Mouse (Mus musculus): ENCODE results near the gene Frmd4b. TPM values are rescaled to one million over a fixed set of nuclear protein-coding genes. Genes with fewer than 3 reads are reported as not detected.

Frmd4b gene
- polyA plus RNA-seq, 1 experiment from 2014 or later = 16.9 TPM

DNA sequence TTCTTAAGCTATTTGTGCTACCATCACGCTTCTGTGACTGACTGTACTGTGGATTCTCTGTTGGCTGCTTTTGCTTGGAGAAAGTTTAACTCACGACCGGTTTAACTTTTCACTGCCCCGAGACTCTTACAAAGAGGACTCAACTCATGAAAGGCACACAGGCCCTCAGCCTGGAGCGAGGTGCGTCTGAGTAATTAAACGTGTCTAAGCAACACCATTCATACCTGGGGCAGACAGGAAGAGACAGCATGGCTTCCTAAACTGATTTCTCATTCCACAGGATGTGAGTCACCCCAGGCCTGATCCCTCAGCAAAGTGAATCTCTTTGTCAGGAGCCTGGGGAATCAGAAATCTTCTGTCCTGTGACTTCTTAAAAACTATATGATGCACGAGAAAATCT is 106.6 kb downstream of the Frmd4b start:
- no peaks in the 10 kb centered on the region for H3K27me3 ChIP-seq (replicated peaks; ENCODE audit: low read depth, poor library complexity, severe bottlenecking)
- no peaks in the 10 kb centered on the region for H3K36me3 ChIP-seq (replicated peaks)
- H3K27ac ChIP-seq (replicated peaks) = no peak overlapping the region
- H3K4me1 ChIP-seq = peaks cover 14% of the 10 kb centered on the region
- WGBS = 53% methylated on average over 8 of the region's 8 CpGs
- H3K4me3 ChIP-seq = no peak overlapping the region
- no peaks in the 10 kb centered on the region for H3K9me3 ChIP-seq
- no peak for DNase-seq (ENCODE audit: low spot score)

DNA sequence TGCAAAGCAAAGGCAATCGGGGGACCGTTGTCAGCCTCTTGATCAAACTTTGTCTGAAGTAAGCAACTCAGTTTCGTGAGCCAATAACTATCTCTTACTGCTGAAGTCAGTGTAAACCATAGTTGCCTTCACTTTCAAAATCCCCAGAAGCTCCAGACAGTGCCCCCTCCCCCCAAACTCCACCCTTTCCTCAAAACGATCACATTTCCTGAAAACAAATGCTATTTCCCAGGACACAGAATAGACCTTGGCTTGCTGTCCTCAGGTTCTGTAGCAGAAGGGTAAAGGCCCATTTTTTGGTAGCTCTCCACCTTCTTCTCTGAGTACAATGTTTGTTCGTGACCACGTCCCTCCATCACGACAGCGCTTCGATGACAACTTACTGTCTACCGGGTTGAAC is 107.9 kb downstream of the Frmd4b start:
- WGBS = 91% methylated on average over 10 of the region's 10 CpGs
- H3K4me1 ChIP-seq = peaks cover 10% of the 10 kb centered on the region; the same call in 1 of the 2 replicates
- H3K36me3 ChIP-seq (replicated peaks) = no peaks in the 10 kb centered on the region
- no peaks in the 10 kb centered on the region for H3K27me3 ChIP-seq (replicated peaks; ENCODE audit: low read depth, poor library complexity, severe bottlenecking)
- no peak overlapping the region for H3K27ac ChIP-seq (replicated peaks)
- H3K9me3 ChIP-seq = no peaks in the 10 kb centered on the region
- no peak overlapping the region for H3K4me3 ChIP-seq
- DNase-seq (ENCODE audit: low spot score) = no peak

DNA sequence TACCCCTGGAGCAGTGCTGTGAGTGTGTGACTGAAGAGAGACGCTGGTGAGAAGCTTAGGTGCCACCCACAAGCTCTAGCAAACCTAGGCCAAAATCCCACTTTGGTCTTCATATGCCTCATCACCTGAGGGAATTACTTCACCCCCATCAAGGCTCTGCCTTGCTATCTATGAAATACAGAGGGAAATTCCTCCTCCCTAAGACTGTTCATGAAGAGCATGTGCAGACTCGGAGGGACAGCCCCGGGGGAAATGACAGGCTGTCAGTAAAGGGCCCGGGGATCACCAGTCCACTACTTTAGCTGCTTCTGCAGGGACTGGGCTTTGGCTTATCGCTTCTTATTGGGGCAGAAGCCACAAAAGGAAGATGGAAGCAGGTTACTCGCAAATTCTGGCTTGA is 108.9 kb downstream of the Frmd4b start:
- Histone ChIP-seq H3K4me3 (no peak overlapping the region), H3K36me3 (replicated peaks) (no peaks in the 10 kb centered on the region), H3K4me1 (peaks cover 10% of the 10 kb centered on the region; the same call in 1 of the 2 replicates), H3K27ac (replicated peaks) (no peak overlapping the region), H3K9me3 (no peaks in the 10 kb centered on the region), H3K27me3 (replicated peaks; ENCODE audit: low read depth, poor library complexity, severe bottlenecking) (no peaks in the 10 kb centered on the region)
- 79% methylated on average over 6 of the region's 6 CpGs for WGBS
- no peak for DNase-seq (ENCODE audit: low spot score)

DNA sequence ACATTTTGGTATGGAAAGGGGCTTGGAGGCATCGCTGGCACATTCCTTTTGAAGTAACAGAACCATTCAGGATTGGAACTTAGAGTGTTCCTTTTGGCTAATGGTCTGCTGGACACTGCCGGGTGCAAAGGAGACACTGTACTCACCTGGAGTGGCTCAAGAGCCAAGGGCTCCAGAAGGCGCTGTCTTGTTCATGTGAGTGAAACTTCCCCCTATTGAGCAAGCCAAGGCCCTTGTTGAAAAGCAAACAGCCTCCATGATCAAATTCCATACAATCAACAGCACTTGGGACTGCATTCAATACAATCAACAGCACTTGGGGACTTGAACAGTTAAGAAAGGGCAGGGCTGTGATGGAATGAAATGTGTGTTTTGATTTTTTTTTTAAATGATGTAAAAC is 109.4 kb downstream of the Frmd4b start:
- Histone ChIP-seq H3K27me3 (replicated peaks; ENCODE audit: low read depth, poor library complexity, severe bottlenecking) (no peaks in the 10 kb centered on the region), H3K36me3 (replicated peaks) (no peaks in the 10 kb centered on the region), H3K9me3 (no peaks in the 10 kb centered on the region), H3K4me1 (peaks cover 14% of the 10 kb centered on the region; the same call in 1 of the 2 replicates), H3K4me3 (no peak overlapping the region), H3K27ac (replicated peaks) (no peak overlapping the region)
- 90% methylated on average over 3 of the region's 3 CpGs for WGBS
- DNase-seq (ENCODE audit: low spot score) = no peak

DNA sequence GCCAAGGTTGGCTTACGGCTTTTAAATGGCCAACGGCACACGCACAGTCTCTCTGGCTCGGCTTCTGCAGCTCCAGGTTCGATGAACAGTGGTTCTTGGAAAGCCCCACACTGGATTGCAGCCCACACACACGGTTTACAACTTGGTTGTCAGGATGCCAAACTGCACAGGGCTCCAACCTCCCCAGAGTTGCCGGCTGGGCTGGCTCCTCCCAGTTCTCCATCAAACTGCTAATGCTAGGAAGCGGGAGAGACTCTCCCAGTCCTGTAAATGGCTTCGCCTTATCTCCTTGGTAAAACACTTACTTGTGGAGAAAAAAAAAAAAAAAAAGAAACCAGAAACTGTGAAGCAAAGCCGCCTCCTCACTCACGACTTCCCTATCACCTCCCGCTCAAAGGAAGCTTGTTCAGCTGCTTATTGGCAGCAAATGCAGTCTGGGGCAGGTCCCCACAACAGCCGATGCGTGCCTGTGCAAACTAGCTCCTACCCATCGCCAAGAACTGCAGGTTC is 111.1 kb downstream of the Frmd4b start:
- Histone ChIP-seq H3K4me1 (peaks cover 14% of the 10 kb centered on the region; the same call in 1 of the 2 replicates), H3K27ac (replicated peaks) (no peak overlapping the region), H3K36me3 (replicated peaks) (no peaks in the 10 kb centered on the region), H3K27me3 (replicated peaks; ENCODE audit: low read depth, poor library complexity, severe bottlenecking) (no peaks in the 10 kb centered on the region), H3K4me3 (no peak overlapping the region), H3K9me3 (no peaks in the 10 kb centered on the region)
- no peak for DNase-seq (ENCODE audit: low spot score)
- 73% methylated on average over 15 of the region's 15 CpGs for WGBS

DNA sequence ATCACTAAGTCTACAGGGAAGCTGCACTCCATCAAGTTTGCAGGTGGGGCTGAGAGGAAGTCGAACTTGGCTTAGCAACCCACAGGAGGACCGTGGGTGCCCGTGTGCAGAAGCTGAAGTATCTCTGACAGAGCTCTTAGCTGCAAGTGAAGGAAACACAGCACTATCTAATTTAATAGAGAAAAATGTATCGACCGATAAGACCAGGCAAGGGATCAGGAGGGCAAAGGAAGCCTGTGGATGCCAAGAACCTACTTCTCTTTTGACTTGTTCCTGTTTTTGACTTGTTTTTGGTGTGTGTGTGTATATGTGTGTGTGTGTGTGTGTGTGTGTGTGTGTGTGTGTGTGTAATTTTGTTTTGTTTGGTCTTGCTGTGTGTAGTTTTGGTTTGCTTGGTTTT is 112.7 kb downstream of the Frmd4b start:
- Histone ChIP-seq H3K4me3 (no peak overlapping the region), H3K4me1 (peaks cover 10% of the 10 kb centered on the region; the same call in 1 of the 2 replicates), H3K9me3 (no peaks in the 10 kb centered on the region), H3K27ac (replicated peaks) (no peak overlapping the region), H3K36me3 (replicated peaks) (no peaks in the 10 kb centered on the region), H3K27me3 (replicated peaks; ENCODE audit: low read depth, poor library complexity, severe bottlenecking) (no peaks in the 10 kb centered on the region)
- WGBS = 89% methylated on average over 5 of the region's 5 CpGs
- DNase-seq (ENCODE audit: low spot score) = no peak

DNA sequence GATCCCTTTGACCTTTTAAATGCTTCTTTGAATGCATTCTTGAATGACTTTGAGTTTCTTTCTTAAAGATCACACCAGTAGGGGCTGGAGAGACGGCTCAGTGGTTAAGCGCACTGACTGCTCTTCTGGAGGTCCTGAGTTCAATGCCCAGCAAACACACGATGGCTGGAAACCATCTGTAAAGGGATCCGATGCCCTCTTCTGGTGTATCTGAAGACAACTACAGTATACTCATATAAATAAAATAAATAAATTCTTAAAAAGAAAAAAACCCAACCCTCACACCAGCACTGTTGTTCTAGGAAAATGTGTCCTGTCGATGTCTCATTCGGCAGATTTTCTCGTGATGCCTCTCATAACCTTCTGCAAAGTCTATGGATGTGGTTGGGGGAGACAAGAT is 116.3 kb downstream of the Frmd4b start:
- Histone ChIP-seq H3K27ac (replicated peaks) (no peak overlapping the region), H3K4me3 (no peak overlapping the region), H3K36me3 (replicated peaks) (no peaks in the 10 kb centered on the region), H3K27me3 (replicated peaks; ENCODE audit: low read depth, poor library complexity, severe bottlenecking) (no peaks in the 10 kb centered on the region), H3K9me3 (no peaks in the 10 kb centered on the region), H3K4me1 (0 out of 2 replicates have a peak, but pooled peaks cover 4% of the 10 kb centered on the region)
- DNase-seq (ENCODE audit: low spot score) = no peak
- WGBS = 89% methylated on average over 7 of the region's 7 CpGs

DNA sequence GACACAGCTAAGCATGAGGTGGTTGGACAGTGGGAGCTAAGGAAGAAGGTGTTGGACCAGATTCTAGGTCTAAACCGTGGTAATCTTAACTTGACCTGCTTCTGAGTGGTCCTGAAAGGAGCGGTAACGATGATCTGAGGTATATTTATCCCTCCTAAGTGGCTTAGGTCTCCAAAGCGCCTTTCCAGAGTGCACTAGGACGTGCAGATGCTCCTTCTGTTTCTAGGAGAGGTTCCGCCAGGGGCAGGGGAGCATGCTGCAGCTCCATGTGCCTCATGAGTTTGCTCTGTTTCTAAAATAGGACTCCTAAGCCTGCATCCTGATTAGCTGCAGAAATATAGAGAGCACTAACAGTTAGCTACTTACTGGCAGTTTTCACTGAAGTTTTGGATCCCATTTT is 117.1 kb downstream of the Frmd4b start:
- WGBS = 83% methylated on average over 6 of the region's 6 CpGs
- Histone ChIP-seq H3K36me3 (replicated peaks) (no peaks in the 10 kb centered on the region), H3K27me3 (replicated peaks; ENCODE audit: low read depth, poor library complexity, severe bottlenecking) (no peaks in the 10 kb centered on the region)

DNA sequence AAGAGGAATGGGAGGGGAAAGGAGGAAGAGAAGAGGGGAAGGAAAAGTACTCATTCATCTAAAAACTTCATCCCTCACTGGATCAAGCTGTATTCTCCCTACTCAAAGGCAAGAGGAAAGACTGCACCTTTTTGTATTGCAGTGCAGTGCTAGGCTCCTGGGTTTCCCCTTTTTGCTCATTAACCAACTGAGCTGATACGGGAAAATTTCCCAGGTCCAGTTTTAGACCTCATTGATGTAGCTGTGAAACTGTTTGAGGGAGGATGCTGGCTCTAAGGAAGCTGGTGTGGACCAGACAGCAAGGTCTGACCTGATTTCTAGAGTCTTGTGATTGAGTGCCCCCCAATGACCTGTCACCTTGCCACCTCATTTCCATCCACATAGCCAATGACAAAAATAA is 121.3 kb downstream of the Frmd4b start:
- Histone ChIP-seq H3K36me3 (replicated peaks) (no peaks in the 10 kb centered on the region), H3K4me1 (no peaks in the 10 kb centered on the region; the same call in 1 of the 2 replicates), H3K4me3 (no peak overlapping the region), H3K27me3 (replicated peaks; ENCODE audit: low read depth, poor library complexity, severe bottlenecking) (no peaks in the 10 kb centered on the region), H3K27ac (replicated peaks) (no peak overlapping the region), H3K9me3 (no peaks in the 10 kb centered on the region)
- WGBS = 85% methylated on average over 1 of the region's 1 CpGs
- no peak for DNase-seq (ENCODE audit: low spot score)

More for the DNA sequence above, 117.1 kb downstream of the Frmd4b start:
- Histone ChIP-seq H3K9me3 (no peaks in the 10 kb centered on the region), H3K4me1 (peaks cover 4% of the 10 kb centered on the region; the same call in 1 of the 2 replicates), H3K4me3 (no peak overlapping the region), H3K27ac (replicated peaks) (no peak overlapping the region)
- no peak for DNase-seq (ENCODE audit: low spot score)

DNA sequence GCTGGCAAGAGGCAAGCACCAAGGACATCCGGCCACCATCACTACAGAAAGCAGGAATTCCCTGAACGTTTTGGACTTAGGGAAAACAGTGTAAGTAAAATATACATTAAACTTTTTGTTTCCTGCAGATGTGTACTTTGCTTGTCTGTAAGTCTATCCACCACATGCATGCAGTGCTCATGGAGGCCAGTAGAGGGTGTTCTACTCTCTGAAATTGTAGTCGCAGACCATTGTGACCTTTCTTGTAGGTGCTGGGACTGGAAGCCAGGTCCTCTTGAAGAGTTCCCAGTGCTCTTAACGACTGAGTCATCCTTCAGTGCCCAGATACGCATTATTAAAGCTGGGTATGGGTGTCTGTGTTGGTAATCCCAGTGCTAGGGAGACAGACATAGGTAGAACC is 126.3 kb downstream of the Frmd4b start:
- H3K4me1 ChIP-seq = peaks cover 25% of the 10 kb centered on the region
- no peak overlapping the region for H3K27ac ChIP-seq (replicated peaks)
- no peak for DNase-seq (ENCODE audit: low spot score)
- 84% methylated on average over 5 of the region's 5 CpGs for WGBS
- H3K9me3 ChIP-seq = no peaks in the 10 kb centered on the region
- no peak overlapping the region for H3K4me3 ChIP-seq
- H3K36me3 ChIP-seq (replicated peaks) = no peaks in the 10 kb centered on the region
- H3K27me3 ChIP-seq (replicated peaks; ENCODE audit: low read depth, poor library complexity, severe bottlenecking) = peaks cover 38% of the 10 kb centered on the region

DNA sequence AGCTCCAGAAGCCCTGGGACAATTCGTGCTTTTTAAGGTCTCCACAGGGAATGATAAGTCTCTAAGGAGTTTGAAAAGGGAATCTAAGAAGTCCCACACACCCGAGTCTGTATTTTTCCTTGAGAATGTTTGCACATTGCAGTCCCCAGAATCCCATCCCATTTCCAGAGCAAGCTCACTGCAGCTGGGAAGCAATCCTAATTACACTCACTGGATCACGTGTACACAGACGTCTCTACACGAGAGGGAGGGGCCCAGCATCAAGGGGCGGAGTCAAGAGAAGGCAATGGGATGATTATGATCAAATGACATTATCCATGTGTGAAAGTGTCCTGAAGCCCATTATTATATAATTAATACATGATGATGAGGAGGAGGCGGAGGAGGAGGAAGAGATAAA is 128.5 kb downstream of the Frmd4b start:
- Histone ChIP-seq H3K4me1 (peaks cover 25% of the 10 kb centered on the region), H3K4me3 (no peak overlapping the region), H3K27ac (replicated peaks) (no peak overlapping the region), H3K36me3 (replicated peaks) (no peaks in the 10 kb centered on the region), H3K27me3 (replicated peaks; ENCODE audit: low read depth, poor library complexity, severe bottlenecking) (peaks cover 57% of the 10 kb centered on the region), H3K9me3 (no peaks in the 10 kb centered on the region)
- WGBS = 30% methylated on average over 7 of the region's 7 CpGs
- peak; percentile 24 for DNase-seq (ENCODE audit: low spot score)

DNA sequence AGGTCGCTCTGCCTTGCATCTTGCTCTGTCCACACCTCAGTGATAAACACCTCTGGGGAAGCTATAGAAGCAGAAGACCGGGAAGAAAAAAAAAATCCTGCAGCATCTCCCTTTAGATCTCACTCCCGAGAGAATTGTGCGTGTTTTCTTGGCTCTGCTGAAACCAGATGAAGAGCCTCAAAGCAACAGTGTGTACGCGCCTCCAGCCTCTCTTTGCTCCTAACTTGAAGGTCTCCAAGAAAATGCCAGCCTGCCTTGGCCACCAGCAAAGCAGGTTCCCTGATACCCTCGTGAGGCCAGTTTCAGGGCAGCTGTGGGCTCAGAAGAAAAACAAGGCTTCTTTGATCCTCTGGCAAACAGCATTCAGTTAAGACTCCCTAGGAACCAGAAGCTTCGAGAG is 129.1 kb downstream of the Frmd4b start:
- WGBS = 16% methylated on average over 8 of the region's 8 CpGs
- Histone ChIP-seq H3K4me1 (peaks cover 25% of the 10 kb centered on the region), H3K4me3 (peak overlapping the region; percentile 63), H3K9me3 (no peaks in the 10 kb centered on the region), H3K27ac (replicated peaks) (no peak overlapping the region), H3K27me3 (replicated peaks; ENCODE audit: low read depth, poor library complexity, severe bottlenecking) (peaks cover 57% of the 10 kb centered on the region), H3K36me3 (replicated peaks) (no peaks in the 10 kb centered on the region)
- DNase-seq (ENCODE audit: low spot score) = no peak

DNA sequence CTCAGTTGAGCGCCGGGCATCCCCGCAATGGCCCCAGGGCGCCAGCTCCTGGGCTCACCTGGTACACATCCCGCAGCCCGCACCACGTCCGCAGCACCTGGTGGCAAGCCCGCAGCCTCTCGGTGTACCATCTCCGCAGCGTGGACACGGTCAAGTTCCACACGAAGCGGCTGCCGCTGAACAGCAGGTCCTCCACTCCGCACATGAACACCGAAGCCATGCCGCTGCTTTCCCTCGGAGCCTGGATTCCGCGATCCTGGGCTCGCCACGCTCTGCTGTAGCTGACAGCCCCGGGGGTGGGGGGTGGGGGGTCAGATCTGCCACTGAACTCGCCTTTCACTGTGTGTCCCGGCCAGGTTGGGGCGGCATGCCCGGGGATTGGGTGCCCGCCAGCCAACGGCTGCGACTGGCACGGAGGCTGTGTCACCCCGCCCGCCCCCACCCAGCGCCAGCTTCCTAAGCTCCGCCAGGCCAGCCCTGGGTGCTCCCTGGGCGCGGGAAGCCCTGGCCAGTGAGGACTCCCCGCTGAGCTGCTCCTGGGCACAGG is 129.7 kb downstream of the Frmd4b start:
- peak overlapping the region; percentile 46; the same call in 1 of the 2 replicates for H3K27ac ChIP-seq (replicated peaks)
- peak overlapping the region; percentile 63 for H3K4me3 ChIP-seq
- H3K36me3 ChIP-seq (replicated peaks) = no peaks in the 10 kb centered on the region
- H3K4me1 ChIP-seq = peaks cover 25% of the 10 kb centered on the region
- no peaks in the 10 kb centered on the region for H3K9me3 ChIP-seq
- DNase-seq (ENCODE audit: low spot score) = peak; percentile 55
- H3K27me3 ChIP-seq (replicated peaks; ENCODE audit: low read depth, poor library complexity, severe bottlenecking) = peaks cover 57% of the 10 kb centered on the region
- 1% methylated on average over 40 of the region's 40 CpGs for WGBS

Measured in embryonic facial prominence, embryonic 10.5 days (tissue).